Mouse (Mus musculus) spleen, embryonic (tissue): ENCODE data around the gene Rab29.
"Not testable (repeated sequence)": the region's sequence is repeated elsewhere in the genome, so short reads cannot be mapped to it uniquely, and the experiment has no call there.

Source experiments
- CTCF ChIA-PET: fragments of 350-600 bp; sonication (Branson Sonifier 250); formaldehyde crosslinking; loops from one replicate; lab custom pipeline; 2022; lab: Charles Lee

The Rab29 gene

DNA sequence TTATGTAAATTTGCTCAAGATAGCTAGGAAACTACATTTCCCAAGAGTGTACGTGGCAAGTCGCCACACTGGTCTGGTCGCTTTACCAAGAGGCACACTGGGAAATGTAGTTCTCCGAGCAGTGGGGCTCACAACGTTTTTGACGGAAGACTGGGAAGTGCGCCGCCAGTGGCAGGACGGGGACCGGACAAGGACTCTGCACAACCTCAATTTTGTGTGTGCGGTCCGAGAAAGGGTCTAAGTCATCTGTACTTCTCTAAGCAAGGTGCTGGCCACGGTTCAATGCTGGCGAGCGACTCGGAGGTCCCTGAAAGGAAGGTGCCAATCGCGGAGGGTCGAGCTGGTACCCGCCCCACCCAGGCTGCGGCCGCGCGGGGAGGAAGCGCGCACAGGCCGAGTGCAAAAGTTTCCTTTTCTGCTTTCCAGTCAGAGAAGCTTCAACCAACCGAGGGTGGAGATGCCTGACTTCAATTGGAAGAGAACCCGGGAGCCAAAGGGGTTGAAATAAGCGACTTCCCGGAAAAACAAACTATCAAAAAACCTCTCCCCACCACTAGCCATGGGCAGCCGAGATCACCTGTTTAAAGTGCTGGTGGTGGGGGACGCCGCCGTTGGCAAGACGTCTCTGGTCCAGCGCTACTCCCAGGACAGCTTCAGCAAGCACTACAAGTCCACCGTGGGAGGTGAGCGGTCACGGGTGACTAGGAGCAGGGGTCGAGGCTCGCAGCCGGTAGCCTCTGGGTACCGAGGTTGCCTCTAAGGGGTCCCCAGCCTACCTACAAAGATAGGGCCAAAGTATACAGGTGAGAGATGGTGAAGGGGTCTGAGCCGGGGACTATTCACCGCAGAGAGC is at the start of gene Rab29:
Rab29 (plus strand) TSS at position 132 of the 853 bp plus-strand sequence.
- CTCF ChIA-PET: no interaction called here

DNA sequence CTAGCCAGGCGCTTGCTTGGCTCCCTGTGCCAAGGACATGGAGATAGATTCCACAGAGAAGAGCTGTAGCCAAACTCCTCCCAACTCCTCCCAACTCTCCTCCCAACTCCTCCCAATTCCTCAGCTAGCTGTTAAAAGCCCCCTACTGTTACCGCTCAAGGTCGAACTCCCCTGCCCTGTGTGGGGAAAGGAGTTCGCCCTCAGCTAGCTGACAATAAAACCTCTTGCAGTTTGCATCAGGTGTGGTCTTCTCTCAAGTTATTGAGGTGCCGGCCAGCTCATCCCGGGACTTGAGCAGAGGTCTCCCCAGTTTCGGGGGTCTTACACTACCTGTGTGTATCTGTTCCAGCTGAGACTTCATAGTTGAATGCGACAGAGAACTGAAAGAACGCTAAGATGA is 46.7 kb upstream of the Rab29 start:
- CTCF ChIA-PET: not testable (repeated sequence)

DNA sequence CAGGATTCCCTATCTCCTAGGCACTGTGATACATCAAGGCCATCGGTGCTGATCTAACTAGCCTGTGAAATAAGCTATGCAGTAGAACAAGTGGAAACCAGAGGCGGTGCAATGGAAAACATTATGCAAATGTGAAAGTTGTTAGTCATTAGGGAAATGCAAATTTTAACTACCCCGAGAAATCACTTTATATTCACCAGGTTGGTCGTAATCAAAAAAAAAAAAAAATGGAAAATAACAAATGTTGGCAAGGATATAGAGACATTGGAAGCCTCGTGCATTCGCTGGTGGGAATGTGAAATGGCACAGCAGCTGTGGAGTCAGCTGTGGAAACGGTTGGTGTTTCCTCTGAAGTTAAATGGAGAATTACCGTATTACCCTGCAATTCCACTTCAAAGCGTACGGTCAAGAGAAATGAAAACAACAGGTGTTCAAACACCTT is 46.1 kb upstream of the Rab29 start:
- CTCF ChIA-PET: no interaction called here

DNA sequence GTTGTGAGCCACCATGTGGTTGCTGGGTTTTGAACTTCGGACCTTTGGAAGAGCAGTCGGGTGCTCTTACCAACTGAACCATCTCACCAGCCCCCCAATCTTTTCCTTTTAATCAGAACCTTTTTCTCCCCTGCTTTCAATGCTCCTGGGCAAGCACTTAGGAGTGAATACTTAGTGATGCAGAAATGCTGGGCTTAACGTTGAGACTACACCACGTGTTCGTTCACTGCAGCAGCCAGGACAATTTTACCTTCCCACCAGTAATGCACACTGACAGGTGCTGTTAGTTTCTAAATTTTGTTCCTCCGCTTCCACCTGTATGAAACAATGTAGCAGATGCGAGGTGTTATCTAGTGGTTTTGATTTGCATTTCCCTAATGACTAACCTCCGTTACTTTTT is 44.7 kb upstream of the Rab29 start:
- CTCF ChIA-PET: interaction anchor here (0.6 to 0.7 kb wide), 3 partner anchors 21 to 1220 kb away, joined by 5 to 11 read pairs (median 6); no protein-coding TSS in a partner anchor

DNA sequence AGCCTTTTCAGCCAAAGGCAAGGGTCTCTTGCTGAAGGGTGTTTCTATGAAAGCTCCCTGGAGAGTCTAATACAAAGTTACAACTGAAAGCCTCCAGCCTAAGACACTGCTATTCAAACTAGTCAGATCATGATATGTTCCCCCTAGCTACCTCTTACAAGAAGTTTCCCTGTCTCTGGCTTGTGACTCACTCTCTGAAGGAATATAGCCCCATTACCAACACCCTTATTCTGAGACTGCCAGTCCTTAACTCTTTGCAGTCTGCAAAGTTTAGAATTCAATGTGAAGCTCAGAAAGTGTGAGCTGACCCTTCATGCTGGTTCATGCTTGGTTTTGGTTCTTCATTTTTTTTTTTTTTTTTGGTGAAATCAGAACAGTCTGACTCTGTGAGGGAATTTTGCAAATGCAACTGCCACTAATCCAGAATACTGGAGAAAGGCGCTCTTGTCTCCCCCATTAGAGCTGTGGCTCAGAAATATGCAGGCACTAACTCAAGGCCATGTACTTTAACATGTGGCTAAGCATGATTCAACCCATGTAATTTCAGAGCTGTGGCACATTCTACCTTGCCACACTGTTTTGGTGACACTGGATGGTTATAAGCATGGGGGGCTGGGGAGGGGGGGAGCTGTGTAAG is 44.0 kb upstream of the Rab29 start:
- CTCF ChIA-PET: interaction anchor here (0.6 to 0.7 kb wide), 2 partner anchors 20 to 88 kb away, joined by 3 to 11 read pairs; no protein-coding TSS in a partner anchor

DNA sequence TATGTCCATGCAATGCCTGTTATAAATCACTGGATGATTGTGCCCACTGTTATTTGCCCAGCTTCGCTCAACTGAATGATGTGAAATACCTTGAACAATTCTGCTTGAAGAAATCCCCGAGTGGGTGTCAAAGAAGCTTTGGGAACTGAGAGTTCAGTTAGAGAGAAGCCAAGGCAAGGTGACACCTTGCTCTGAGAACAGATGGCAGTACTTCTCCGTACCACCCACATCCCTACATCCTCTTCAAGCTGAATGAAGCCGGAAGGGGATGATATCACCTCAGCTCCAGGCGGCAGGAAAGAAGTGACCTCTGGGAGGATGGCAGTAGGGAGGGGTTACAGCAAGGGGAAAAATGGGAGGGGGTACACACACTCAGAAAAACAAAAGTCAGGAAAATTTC is 43.5 kb upstream of the Rab29 start:
- CTCF ChIA-PET: interaction anchor here (0.6 kb wide), 1 partner anchor 62 kb away, joined by 3 read pairs; no protein-coding TSS in a partner anchor

DNA sequence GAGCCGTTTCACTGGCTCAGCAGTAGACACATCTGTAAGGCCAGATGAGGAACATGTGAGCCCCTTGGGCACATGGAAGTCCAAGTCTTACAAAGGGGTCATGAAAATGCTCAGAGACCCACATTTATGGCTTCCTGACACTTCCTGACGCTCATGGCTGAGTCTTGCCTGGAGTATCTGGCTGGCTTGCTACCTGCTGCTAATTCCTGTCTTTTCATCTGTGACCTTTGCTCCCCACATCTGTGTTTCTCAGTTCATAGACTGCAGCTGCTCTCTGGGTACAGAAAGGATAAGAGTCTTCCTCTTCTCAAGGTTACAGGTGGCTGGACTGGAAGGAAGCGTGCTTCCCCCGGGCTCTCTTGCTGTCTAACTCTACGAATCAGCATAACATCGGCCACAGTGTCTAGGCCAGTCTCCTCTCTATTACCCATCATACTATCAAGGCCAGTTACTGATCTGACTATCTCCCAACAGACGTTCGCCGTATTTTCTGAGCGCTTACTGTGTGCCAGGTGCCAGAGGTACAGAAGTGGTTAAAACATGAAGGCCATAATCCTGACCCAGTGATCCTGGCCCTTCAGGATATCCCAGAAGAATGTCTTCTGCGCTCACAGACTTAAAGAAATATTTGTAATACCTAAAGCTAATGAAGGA is 42.4 kb upstream of the Rab29 start:
- CTCF ChIA-PET: no interaction called here

DNA sequence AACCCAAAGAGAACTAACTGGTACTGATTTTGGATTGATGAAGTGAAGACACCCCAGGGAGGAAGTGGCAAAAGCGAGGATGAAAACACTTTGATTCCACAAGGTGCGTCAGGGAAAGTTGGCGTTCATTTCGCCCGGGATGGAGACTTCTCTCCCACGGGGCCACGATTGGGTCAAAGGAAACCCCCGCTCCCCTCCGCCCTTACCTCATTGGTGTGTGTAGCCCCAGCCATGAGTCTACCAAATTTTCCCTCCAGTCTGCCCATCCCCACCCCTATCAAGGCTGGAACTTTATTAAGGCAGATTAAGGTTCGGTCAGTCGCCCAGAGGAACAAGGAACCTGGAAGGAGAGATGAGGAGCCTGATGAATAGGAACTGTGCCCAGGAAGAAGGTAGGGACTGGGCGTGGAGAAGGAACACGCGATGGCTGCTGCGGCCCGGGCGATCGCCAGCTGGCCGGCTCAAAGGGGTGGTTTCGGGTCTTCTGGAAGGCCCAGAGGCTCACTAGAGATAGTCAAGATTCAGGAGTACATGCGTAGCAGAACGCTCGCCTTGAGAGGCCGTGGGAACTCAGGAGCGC is 39.7 kb upstream of the Rab29 start, which contains the start of gene Slc41a1:
Slc41a1 (plus strand) TSS at position 287 of the 580 bp plus-strand sequence.
- CTCF ChIA-PET: no interaction called here

DNA sequence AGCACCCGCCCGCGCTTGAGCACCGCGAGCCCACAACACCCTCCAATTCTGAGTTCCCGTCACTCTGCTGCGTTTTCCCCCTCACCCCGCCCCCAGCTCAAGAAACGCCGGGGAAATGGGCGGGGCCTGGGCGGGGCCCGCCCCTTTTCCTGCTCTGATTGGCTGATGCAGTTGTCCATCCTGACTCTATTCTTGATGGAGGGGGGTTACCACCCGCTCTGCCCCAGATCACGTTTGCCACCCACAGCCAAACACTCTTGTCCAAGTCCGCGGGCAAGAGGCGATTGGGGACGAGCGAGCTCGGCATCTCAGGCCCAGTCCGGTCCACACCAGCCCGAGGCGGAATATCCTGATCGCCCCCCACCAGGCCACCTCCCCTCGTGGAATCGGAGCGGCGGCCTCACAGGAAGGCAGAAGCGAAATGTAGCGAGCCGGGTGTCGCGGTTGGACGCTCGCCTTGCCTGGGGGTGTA is 39.2 kb upstream of the Rab29 start:
- CTCF ChIA-PET: no interaction called here

DNA sequence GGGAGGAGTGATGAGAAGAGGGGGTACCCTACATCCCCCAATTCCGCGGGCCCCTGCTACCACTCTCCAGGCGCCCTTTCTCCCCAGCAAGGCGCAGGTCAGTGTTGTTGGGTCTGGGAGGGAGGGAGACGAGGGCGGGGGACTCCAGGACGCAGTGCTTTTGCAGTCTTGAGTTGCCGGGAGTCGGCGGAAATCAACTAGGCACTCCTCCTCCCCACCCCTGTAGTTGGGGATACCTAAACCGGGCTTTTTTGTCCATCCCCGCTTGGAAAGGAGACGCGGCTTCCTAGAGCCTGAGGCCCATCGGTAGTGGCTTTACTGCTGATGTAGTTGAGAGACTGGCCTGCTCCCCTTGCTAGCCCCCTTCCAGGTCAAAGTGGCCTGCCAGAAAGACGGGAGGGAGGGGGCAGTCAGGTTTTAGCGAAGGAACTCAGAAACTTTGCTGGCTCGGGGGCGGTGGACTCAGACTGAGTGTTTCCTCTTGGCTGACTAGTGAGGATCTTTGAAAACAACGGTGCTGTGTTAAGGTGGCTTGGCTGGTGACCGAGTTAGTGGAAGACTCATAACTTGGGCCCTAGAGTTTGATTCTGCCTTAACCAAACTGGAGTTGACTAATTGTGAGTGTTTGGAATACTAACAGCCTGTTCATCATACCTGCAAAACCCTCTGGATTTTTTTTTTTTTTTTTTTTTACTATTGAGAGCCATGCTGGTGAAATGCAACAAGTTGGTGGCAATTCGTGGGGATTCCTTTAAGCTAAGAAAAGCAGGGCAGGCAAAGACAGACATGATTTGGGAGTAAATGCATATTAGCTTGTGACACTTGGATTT is 38.5 kb upstream of the Rab29 start:
- CTCF ChIA-PET: interaction anchor here (0.7 kb wide), 1 partner anchor 74 kb away, joined by 3 read pairs; no protein-coding TSS in a partner anchor

DNA sequence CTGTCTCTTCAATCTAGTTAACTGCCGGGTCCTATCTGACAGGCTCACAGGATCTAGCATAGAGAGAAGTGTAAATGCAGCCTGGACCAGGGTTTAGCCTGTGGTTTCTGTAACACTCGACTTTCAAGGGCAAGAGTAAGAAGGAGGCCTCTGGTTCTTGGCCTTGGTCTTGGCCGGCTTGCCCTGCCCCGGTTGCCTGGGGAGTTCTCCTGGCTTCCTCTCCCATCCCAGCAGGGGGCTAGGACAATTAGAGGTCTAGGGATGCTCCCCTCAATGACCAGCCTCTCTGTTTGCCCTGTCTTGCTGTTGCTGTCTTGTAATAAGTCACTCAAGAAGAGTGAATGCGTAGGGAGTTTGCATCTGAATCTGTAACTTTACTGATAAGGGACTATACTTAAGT is 37.7 kb upstream of the Rab29 start:
- CTCF ChIA-PET: interaction anchor here (0.7 kb wide), 1 partner anchor 74 kb away, joined by 3 read pairs; no protein-coding TSS in a partner anchor

DNA sequence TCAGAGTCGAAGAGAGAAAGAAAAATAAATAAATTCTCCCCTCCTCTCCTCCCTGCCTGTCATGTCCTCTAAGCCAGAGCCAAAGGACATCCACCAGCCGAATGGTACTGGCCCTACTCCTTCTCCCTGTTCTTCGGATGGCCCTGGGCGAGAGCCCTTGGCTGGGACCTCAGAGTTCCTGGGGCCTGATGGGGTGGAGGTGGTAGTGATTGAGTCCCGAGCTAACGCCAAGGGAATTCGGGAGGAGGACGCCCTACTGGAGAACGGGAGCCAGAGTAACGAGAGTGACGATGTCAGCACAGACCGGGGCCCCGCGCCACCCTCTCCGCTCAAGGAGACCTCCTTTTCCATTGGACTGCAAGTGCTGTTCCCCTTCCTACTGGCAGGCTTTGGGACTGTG is 36.5 kb upstream of the Rab29 start:
- CTCF ChIA-PET: no interaction called here

DNA sequence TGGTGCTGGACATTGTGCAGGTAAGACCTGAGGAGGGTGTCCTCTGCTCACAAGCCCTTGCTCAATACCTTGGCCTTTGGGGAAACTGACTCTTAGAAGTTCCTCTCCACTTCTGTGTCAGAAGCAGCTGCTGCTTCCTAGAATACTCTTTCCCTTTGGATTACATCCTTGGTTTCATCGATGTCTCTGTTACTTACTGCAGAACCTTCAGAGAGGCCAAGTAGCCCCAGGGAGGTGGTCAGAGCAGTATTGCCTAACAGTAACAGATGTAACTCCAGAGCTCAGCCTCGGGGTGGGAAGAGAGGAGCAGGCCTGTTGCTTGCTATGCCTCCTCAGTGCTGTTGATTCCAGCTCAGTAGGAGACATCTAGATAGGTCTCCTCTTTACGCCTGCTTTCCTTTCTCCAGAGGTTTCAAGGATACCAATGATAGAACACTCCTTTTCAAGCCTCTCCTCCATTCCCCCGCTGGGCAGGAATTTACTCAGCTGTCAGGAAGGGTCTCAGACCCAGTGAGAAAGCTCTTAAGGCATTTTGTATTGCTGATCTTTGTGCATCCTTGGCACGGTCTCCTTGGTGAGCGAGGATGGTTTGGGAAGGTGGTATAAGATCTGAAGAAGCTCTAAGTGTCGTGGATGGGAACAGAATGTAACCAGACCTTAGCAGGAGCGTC is 35.9 kb upstream of the Rab29 start:
- CTCF ChIA-PET: no interaction called here

DNA sequence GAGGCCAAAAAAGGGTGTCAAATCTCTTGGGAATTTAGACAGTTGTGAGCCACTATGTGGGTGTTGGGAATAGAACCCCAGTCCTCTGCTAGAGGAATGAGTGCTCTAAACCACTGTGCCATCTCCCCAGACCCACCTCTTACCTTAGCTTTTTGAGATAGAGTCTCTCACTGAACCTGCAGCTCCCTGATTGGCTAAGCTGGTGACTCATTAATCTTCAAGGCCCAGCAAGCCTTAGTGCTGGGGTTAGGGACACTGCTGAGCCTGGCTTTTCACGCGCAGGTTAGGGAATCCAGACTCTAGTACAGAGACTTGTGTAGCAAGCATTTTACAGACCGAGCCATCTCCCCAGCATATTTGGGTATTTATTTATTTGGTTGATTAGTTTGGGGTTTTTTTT is 30.0 kb upstream of the Rab29 start:
- CTCF ChIA-PET: no interaction called here

DNA sequence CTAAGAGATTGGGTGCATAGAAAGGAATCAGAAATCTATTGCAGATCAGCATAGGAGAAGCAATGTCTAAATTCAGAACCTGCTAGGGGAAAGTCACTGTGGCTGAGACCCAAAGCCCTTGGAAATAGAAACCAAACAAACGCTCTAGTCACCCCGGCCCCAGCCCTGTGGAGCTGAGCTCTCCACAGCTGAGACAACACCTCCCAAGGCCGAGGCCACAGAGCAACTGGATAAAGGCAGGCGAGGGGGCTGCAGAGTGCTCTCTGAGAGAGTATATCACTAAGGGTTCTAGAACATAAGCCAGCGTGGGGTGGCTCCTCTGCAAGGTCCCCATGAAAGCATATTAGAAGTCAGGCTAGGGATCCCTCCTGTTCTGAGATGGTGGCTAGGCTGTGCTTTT is 28.5 kb upstream of the Rab29 start:
- CTCF ChIA-PET: interaction anchor here (0.6 kb wide), 1 partner anchor 1297 kb away, joined by 8 read pairs; no protein-coding TSS in a partner anchor

DNA sequence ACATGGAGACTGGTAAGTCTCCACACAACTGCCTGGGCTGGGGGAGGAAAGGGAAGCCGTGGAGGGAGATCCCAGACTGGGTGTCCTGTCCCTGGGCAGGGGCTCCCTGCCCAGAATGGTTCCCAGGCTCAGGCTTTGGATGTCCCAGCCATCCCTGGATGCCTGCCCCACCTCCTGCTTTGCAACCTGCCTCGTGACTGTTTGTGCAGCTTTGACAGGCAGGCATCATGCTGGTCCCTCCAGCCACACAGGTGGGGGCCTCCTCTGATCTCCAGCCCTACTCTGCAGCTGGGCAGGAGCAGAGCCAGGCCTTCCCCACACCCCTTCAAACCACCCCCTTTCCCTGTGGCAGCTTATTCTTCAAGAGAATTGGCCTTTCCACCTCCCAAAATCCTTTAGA is 27.7 kb upstream of the Rab29 start:
- CTCF ChIA-PET: no interaction called here

DNA sequence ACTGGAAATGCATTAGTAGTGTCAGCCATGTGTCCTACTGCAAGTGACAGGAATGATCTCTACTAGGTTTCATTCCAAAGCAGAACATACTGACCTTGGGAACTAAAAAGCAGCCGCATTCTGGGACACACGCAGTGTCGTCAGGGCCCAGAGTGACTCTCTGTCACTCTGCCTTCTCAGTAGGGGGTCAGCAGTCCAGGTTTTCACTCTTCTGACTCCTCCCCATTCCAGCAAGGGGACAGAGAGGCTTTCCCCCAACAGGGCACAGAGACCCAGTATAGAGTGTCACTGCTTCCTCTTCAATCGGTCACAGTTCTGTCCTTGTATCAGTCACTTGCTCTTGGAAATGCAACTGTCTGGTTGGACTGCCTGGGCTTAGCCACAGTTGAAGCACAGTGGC is 24.8 kb upstream of the Rab29 start:
- CTCF ChIA-PET: no interaction called here

DNA sequence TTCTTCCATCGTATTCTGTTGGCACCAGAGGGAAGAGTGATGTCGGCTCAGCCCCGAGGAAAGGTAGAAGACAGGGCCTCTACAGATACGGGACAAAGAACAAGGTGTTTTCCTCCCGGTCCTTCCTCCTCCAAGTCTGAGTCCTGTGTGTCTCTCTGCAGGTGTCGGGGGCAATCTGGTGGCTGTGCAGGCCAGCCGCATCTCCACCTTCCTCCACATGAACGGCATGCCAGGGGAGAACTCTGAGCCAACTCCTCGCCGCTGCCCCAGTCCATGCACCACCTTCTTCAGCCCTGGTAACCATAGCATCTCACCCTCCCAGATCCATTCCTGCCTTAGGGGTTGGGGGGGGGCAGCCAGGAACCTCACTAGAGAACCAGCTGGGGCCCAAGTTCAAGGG is 23.3 kb upstream of the Rab29 start:
- CTCF ChIA-PET: interaction anchor here (0.6 kb wide), 1 partner anchor 21 kb away, joined by 11 read pairs; no protein-coding TSS in a partner anchor

DNA sequence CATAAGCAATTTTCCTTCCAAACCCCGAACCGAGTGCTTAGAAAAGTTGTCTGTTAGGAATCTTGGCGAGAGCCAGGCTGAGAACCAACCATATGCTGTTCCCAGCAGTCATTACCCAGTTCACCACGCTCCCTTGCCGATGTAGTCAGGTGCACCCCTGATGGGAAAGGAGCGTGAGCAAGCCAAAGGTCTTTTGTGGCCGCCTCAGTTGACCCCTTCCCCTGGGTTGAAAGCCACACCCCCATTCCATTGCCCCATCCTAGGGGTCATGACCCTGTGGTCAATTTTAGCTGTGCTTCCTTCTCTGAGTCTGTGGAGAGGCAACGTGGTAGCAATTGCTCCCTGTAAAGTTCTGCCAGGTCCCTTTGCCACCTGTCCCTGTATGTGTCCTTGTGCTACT is 22.1 kb upstream of the Rab29 start:
- CTCF ChIA-PET: no interaction called here

DNA sequence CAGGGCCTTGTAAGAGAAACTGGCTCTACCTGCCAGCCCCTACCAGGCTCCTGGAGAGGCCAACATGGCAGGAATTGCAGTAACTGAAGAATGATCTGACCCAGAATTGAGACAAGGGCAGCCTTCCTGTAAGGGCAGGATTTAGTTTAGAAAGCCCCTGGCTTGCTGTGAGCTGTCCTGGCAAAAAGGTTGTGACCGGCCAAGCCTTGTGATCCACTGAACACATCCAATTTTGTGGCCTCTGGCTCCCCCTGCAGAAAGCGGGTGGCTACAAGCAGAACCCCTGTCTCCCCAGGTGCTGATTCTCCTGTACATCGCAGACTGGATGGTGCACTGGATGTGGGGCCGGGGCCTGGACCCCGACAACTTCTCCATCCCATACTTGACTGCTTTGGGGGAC is 20.8 kb upstream of the Rab29 start:
- CTCF ChIA-PET: interaction anchor here (0.6 kb wide), 1 partner anchor 248 kb away, joined by 3 read pairs; no protein-coding TSS in a partner anchor
